Mouse (Mus musculus): ENCODE measurements around the gene Igfals.

DNA sequence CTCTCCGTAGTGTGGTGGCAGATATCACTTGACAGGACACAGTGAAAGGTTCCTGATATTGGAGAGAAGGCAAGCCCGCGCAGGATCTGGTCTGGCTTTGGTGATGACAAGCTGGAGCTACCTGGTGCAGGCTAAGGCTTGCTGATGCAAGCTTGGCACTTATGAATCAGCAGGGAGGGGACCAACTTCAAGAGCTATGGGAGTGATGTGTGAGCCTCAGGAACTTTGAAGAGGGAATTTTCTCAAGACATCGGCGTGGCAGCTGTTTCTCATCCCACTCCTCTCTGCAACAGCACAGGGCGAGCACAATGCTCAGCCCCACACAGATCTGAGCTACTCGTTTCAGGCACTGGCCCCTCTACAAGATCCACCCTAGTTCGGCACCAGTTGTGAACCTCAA, 26.0 kb upstream of the Igfals start, which contains the start of gene Hagh:
- TF ChIP-seq CTCF (IDR thresholded peaks at IDR 0.05; ENCODE audit: borderline replicate concordance, control insufficient read depth, extremely low read depth, insufficient read depth, low read length, poor library complexity) (no peak), POLR2A (IDR thresholded peaks at IDR 0.05; ENCODE audit: control insufficient read depth, extremely low read depth, insufficient read depth, low read length, poor library complexity) (no peak)
